Mouse (Mus musculus) heart, postnatal 0 days (tissue): ENCODE data around the gene Cdkn3.

Experiments used
- CTCF ChIP-seq: IDR thresholded peaks from 2 replicates; pipeline ENCODE4 v1.5.1; 2016; ENCODE audit warnings: antibody characterized with exemption, control low read depth, low read depth
- EP300 ChIP-seq: IDR thresholded peaks from 2 replicates; pipeline ENCODE4 v1.6.1; 2016; ENCODE audit warnings: antibody characterized with exemption, low read depth

DNA sequence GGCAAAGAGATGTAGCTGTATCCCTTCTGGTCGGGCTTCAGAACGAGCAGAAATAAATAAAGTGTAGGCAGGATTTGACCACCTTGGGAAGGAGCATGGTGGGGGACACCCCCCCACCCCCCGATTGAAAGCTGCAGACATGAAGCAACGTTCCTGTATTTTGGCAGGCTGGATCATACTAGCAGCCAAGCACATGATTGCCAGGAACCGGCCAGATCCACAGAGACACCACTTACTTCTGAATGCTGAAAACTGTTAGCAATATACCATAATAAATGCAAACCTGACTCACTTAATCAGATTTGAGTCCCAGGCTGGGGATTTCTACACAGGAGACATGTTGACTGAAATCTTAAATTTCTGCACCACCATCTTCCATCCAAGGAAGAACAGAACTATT lies 26.1 kb upstream of the Cdkn3 start:
- no peak for TF ChIP-seq CTCF
- no peak for TF ChIP-seq EP300
